Mouse (Mus musculus) adrenal gland, postnatal 0 days (tissue): ENCODE measurements around the gene Trat1. TPM values are rescaled to one million over a fixed set of nuclear protein-coding genes. Genes with fewer than 3 reads are reported as not detected.

Source experiments
- polyA plus RNA-seq: library from polyadenylated mRNA; unstranded; fragments of >200 nt; fragmentation: Nextera tagmentation; extraction: Ambion mirVana; gene quantifications from 2 replicates; pipeline ENCODE4 v1.2.1, GENCODE M21; 2015

Trat1 gene
- polyA plus RNA-seq = not detected in 2 replicates

GRCm38 (mm10) chr16:48771971-48772445, at the start of gene Trat1:
Gene Trat1, minus strand, starts transcription at chr16:48772021.

GRCm38 (mm10) chr16:48816695-48817094, 44.9 kb upstream of the Trat1 start, which contains the start of gene Retnlb:
Gene Retnlb, plus strand, starts transcription at chr16:48816856.

Other genes starting within 250 kb of the Trat1 start
- not detected in 2 replicates for gene Retnlb, start 44.8 kb upstream of the Trat1 start, polyA plus RNA-seq
- gene Retnla, start 70.5 kb upstream of the Trat1 start, polyA plus RNA-seq = 1.1 TPM in 1 of 2 replicates, not detected in the other
- 12.6 and 31.6 TPM in 2 replicates for gene Retnlg, start 100.6 kb upstream of the Trat1 start, polyA plus RNA-seq
- 12.5 and 13.0 TPM in 2 replicates for gene Dzip3, start 222.1 kb upstream of the Trat1 start, polyA plus RNA-seq
- gene Cip2a, start 222.2 kb upstream of the Trat1 start, polyA plus RNA-seq = 5.8 and 6.9 TPM in 2 replicates